Mouse (Mus musculus) forebrain, embryonic 11.5 days (tissue): Measurements from ENCODE around the gene D630023F18Rik. TPM values are rescaled to one million over a fixed set of nuclear protein-coding genes. Genes with fewer than 3 reads are reported as not detected.

ENCODE experiments used
- ATAC-seq: fragments of 200-750 bp; cut with Nextera tagmentation; replicated peaks from 2 replicates; pipeline ENCODE4 v1.8.0; 2017; ENCODE audit warnings: moderate TSS enrichment; ENCODE audit not compliant: low FRiP score
- DNase-seq: peaks from one replicate; pipeline ENCODE4 v3.0.0-alpha.2; 2017; ENCODE audit warnings: low spot score
- H3K27ac ChIP-seq: fragments of 300-500 bp; sonication (generic); 2 replicates; pipeline ENCODE4 v1.5.1; 2014; ENCODE audit warnings: low read depth, low read length
- H3K27me3 ChIP-seq: fragments of 300-500 bp; sonication (generic); 2 replicates; pipeline ENCODE4 v1.6.1; 2014; ENCODE audit warnings: mild to moderate bottlenecking, low read length, mixed read lengths; ENCODE audit not compliant: control insufficient read depth, insufficient read depth
- H3K36me3 ChIP-seq: fragments of 300-500 bp; sonication (generic); 2 replicates; pipeline ENCODE4 v1.6.1; 2014; ENCODE audit warnings: mild to moderate bottlenecking, low read length, moderate library complexity, mixed read lengths; ENCODE audit not compliant: control insufficient read depth, insufficient read depth
- H3K4me1 ChIP-seq: fragments of 300-500 bp; sonication (generic); replicated peaks from 2 replicates; pipeline ENCODE4 v1.6.1; 2014; ENCODE audit warnings: low read length, mixed read lengths; ENCODE audit not compliant: control insufficient read depth, insufficient read depth
- H3K4me2 ChIP-seq: fragments of 300-500 bp; sonication (generic); 2 replicates; pipeline ENCODE4 v1.6.1; 2014; ENCODE audit warnings: low read depth, mild to moderate bottlenecking, low read length, moderate library complexity, mixed read lengths; ENCODE audit not compliant: severe bottlenecking
- H3K4me3 ChIP-seq: fragments of 300-500 bp; sonication (generic); 2 replicates; pipeline ENCODE4 v1.5.1; 2014; ENCODE audit warnings: low read depth, low read length
- H3K9ac ChIP-seq: fragments of 300-500 bp; sonication (generic); 2 replicates; pipeline ENCODE4 v1.6.1; 2014; ENCODE audit warnings: low read length
- H3K9me3 ChIP-seq: fragments of 300-500 bp; sonication (generic); 2 replicates; pipeline ENCODE4 v1.6.1; 2016; ENCODE audit warnings: low read length, mixed read lengths; ENCODE audit not compliant: control insufficient read depth
- WGBS: fragments of 180-500 bp; shearing (Covaris S2); extraction: QIAGEN DNeasy Blood & Tissue Kit; methylation state at CpG from one replicate; pipeline ENCODE4 v1.1.7; 2014; 5-methylcytosine and 5-hydroxymethylcytosine counted together
- polyA plus RNA-seq: library from polyadenylated mRNA; unstranded; fragments of >200 nt; fragmentation: Nextera tagmentation; extraction: Ambion mirVana; gene quantifications from 2 replicates; pipeline ENCODE4 v1.2.1, GENCODE M21; 2014

The D630023F18Rik gene
- polyA plus RNA-seq, 1 experiment from 2014 or later, result 0.21 TPM

DNA sequence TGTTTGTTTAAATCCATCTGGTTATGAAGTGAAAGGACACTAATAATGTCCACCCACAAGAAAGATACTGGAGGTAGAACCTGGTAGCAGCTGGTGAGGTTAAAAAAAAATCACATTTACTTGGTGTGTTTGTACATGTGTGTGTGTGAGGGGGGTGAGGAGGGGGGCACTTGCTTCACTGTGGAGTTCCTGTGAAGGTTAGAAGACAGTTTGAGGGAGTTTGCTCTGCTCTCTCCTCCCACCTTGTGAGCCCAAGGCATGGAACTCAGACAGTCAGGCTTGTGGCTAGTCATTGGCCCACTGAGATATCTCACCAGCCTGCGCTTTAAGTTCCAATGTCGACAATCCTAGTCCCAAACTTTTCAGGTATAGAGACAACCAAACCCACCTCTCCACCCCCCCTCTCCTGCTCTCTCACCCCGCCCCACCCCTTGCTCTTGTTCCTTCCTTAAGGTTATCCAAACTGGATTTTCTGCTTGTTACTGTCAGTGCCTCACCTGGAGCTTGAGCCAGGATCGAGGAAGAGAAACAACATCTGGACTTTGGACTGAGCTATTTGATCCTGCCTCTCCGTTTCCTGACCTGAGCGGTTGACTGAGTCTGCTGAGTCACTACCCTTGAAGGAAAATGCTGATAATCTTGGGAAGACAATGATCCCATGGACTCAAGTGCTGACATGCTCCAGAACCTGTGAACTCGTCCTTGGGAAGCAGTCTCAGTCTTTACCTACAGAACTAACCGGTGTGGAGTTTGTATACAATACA is 4.7 kb downstream of the D630023F18Rik start:
- 77% methylated on average over 8 of the region's 8 CpGs for WGBS
- no peaks in the 10 kb centered on the region for H3K36me3 ChIP-seq
- H3K9ac ChIP-seq, result no peak overlapping the region
- H3K27me3 ChIP-seq, result no peaks in the 10 kb centered on the region
- no peak for DNase-seq
- no peak for ATAC-seq
- H3K4me1 ChIP-seq, result no peaks in the 10 kb centered on the region
- H3K27ac ChIP-seq, result no peak overlapping the region
- no peak overlapping the region for H3K4me2 ChIP-seq
- H3K9me3 ChIP-seq, result no peaks in the 10 kb centered on the region
- no peak overlapping the region for H3K4me3 ChIP-seq

DNA sequence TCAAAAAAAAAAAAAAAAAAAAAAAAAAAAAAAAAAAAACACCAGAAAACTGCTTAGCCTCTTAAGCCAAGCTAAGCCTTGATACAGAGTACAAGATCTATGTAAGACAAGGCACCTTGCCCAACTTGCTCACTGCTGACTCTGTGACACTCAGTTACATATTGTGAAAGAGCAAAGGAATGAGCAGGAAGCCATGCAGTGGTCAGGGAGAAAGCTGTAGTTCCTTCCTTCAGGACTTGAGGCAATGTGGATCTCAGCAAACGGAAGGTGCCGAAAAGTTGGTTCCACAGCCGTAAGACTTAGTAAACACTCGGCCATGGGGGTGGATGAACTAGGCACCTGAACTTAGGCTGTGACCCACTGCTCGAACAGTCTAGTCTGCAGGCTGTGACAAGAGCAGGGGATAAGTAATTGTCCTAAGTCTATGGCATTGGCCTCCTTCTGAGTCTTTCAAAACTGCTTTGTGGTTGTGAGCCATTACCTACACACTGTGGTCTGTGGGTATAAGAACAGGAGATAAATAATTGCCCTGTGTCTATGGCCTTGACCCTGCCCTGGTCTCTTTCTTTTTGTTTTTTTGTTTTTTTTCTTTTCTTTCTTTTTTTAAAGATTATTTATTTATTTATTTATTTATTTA is 9.4 kb downstream of the D630023F18Rik start:
- DNase-seq, result no peak
- Histone ChIP-seq H3K4me1 (no peaks in the 10 kb centered on the region), H3K27me3 (no peaks in the 10 kb centered on the region), H3K9me3 (no peaks in the 10 kb centered on the region), H3K27ac (no peak overlapping the region), H3K9ac (no peak overlapping the region), H3K4me3 (no peak overlapping the region), H3K36me3 (no peaks in the 10 kb centered on the region), H3K4me2 (no peak overlapping the region)
- no peak for ATAC-seq
- 85% methylated on average over 5 of the region's 5 CpGs for WGBS

DNA sequence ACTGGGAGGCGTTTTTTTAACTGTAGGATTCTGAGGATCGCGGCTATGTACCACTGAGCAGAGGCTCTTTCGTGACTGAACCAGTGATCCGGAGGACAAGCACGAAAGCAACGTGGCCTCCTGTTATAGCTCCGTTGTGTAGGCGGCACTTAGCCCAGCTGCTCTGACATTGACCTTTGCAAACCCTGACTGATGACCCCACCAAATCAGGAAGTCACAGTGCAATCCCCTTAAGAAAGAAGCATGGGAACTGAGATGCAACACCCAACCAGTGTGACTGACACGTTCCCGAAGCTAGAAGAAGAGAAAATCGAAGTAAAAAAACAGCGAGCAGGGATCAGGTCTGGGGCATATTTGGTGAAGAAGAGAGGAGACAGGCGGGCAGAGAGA is 10.2 kb downstream of the D630023F18Rik start:
- H3K4me1 ChIP-seq, result no peaks in the 10 kb centered on the region
- H3K4me3 ChIP-seq, result no peak overlapping the region
- no peaks in the 10 kb centered on the region for H3K36me3 ChIP-seq
- H3K4me2 ChIP-seq, result no peak overlapping the region
- ATAC-seq, result no peak
- no peak for DNase-seq
- no peaks in the 10 kb centered on the region for H3K27me3 ChIP-seq
- no peak overlapping the region for H3K9ac ChIP-seq
- no peaks in the 10 kb centered on the region for H3K9me3 ChIP-seq
- H3K27ac ChIP-seq, result no peak overlapping the region
- 71% methylated on average over 14 of the region's 14 CpGs for WGBS

GRCm38 (mm10) chr1:65112031-65112806 is 10.8 kb downstream of the D630023F18Rik start:
- Histone ChIP-seq H3K9ac (no peak overlapping the region), H3K9me3 (no peaks in the 10 kb centered on the region), H3K27ac (no peak overlapping the region), H3K27me3 (no peaks in the 10 kb centered on the region), H3K4me3 (no peak overlapping the region), H3K36me3 (no peaks in the 10 kb centered on the region), H3K4me1 (no peaks in the 10 kb centered on the region), H3K4me2 (no peak overlapping the region)
- DNase-seq, result peak; percentile 88
- ATAC-seq, result peak; percentile 65; the same call in 1 of the 2 replicates
- WGBS, result 18% methylated on average over 8 of the region's 8 CpGs

- H3K4me1 ChIP-seq, result no peaks in the 10 kb centered on the region
- H3K9me3 ChIP-seq, result no peaks in the 10 kb centered on the region
- H3K36me3 ChIP-seq, result no peaks in the 10 kb centered on the region
- 79% methylated on average over 25 of the region's 25 CpGs for WGBS
- H3K9ac ChIP-seq, result no peak overlapping the region
- H3K27ac ChIP-seq, result no peak overlapping the region
- no peak overlapping the region for H3K4me2 ChIP-seq
- H3K27me3 ChIP-seq, result no peaks in the 10 kb centered on the region
- H3K4me3 ChIP-seq, result no peak overlapping the region
- DNase-seq (no peak), ATAC-seq (no peak)
Observed at GRCm38 (mm10) chr1:65109756-65110435, 13.1 kb downstream of the D630023F18Rik start.

GRCm38 (mm10) chr1:65109196-65109595 is 13.8 kb downstream of the D630023F18Rik start:
- Histone ChIP-seq H3K36me3 (no peaks in the 10 kb centered on the region), H3K27ac (no peak overlapping the region), H3K4me2 (no peak overlapping the region), H3K9me3 (no peaks in the 10 kb centered on the region), H3K27me3 (no peaks in the 10 kb centered on the region), H3K9ac (no peak overlapping the region), H3K4me1 (no peaks in the 10 kb centered on the region), H3K4me3 (no peak overlapping the region)
- DNase-seq (no peak), ATAC-seq (no peak)
- 91% methylated on average over 8 of the region's 8 CpGs for WGBS

GRCm38 (mm10) chr1:65107654-65108279 is 15.2 kb downstream of the D630023F18Rik start:
- ATAC-seq (no peak), DNase-seq (no peak)
- 91% methylated on average over 10 of the region's 10 CpGs for WGBS
- Histone ChIP-seq H3K9ac (no peak overlapping the region), H3K4me3 (no peak overlapping the region), H3K36me3 (no peaks in the 10 kb centered on the region), H3K27me3 (no peaks in the 10 kb centered on the region), H3K27ac (no peak overlapping the region), H3K4me1 (no peaks in the 10 kb centered on the region), H3K4me2 (no peak overlapping the region), H3K9me3 (no peaks in the 10 kb centered on the region)

DNA sequence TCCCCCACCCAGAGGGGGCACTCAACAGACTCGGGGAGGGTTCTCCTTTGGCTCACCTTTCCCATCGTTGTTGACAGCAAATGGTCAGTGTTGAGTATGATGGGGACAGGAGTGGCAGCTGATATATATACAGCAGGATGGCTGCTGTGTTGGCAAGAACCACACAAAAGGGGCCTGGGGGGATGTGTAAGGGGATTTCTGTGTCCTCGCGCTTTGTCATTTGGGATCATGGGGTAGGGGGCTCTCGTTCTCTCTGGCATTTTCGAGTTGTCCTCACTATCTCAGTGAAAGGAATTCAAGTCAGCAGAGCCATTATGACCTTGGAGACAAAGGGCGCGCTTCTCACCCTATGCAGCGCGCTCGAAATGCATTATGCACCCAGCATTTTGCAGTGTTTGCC is 19.7 kb downstream of the D630023F18Rik start, which contains the start of gene Cryga:
Gene Cryga (minus strand): TSS at position 101 of the 400 bp plus-strand sequence.
- ATAC-seq, result no peak
- no peaks in the 10 kb centered on the region for H3K27me3 ChIP-seq
- no peak within 1 kb of the TSS for H3K9ac ChIP-seq
- H3K9me3 ChIP-seq, result no peaks in the 10 kb centered on the region
- no peaks in the 10 kb centered on the region for H3K4me1 ChIP-seq
- whole genome bisulfite sequencing, result 87% methylated on average over 11 of the region's 11 CpGs
- H3K4me3 ChIP-seq, result no peak within 1 kb of the TSS
- no peaks in the 10 kb centered on the region for H3K36me3 ChIP-seq
- no peak for DNase-seq
- H3K27ac ChIP-seq, result no peak within 1 kb of the TSS
- H3K4me2 ChIP-seq, result no peak within 1 kb of the TSS
